ENCODE assay signal across 8 mouse cellular contexts in the genomic region with DNA sequence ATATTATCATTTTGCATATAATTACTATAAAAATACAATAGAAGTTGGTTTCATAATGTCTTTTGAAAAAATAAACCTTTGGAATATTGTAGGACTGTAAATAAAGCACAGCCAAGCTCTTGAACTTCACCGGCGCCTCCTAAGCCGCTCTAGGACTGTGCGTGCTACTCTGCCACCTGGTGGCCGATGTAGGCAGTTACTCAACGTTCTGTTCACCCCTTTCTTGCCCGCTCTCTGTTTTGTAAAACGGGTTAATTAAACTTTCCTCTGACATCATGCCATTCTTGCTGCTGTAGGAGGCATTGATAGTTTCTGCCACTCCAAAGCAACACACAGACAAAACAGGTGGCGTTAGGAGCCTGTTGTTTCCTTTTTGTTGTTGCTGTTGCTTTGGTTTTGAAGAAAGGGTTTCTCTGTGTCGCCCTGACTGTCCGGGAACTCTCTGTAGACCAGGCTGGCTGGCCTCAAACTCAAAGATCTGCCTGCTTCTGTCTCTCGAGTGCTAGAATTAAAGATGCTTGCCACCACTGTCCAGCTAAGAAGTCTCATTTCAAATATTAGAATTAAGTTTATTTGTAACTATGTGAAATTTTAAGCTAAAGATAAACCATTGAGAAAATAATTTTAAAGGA. TPM values are rescaled to one million over a fixed set of nuclear protein-coding genes. Genes with fewer than 3 reads are reported as not detected.
DNase-seq lines count a peak whose midpoint lies in the region; ATAC-seq and TF ChIP-seq lines count a peak whose summit lies in the region.

No protein-coding gene starts in this region.

- no peaks in the 10 kb centered on the region for H3K9me3 ChIP-seq in forebrain, postnatal 0 days (ENCODE audit: low read length)
- no peaks in the 10 kb centered on the region for H3K9me3 ChIP-seq in hindbrain, embryonic 15.5 days

- DNase-seq in R1 (ENCODE audit: low read depth, low spot score) = peak; percentile 72
- peak; percentile 59 for DNase-seq in cerebellum, adult 8-10 months
- DNase-seq in forebrain, postnatal 0 days = peak; percentile 92
- peak; percentile 65 to 71 for DNase-seq in left cerebral cortex, adult 2 months (ENCODE audit: extremely low spot score in 1 of 2, low spot score in 2 of 2)
- peak; percentile 68 to 83 for DNase-seq in right cerebral cortex, adult 2 months (ENCODE audit: low spot score in 2 of 2)
- DNase-seq in yolk sac, embryonic 10.5 days (ENCODE audit: low spot score) = peak; percentile 28

- H3K4me2 ChIP-seq in forebrain, postnatal 0 days (ENCODE audit: low read depth) = peak overlapping the region; percentile 18; the same call in 1 of the 2 replicates
- H3K4me2 ChIP-seq in hindbrain, embryonic 15.5 days = 0 out of 2 replicates have a peak overlapping the region, but pooled peaks have one; percentile 16

- no peak overlapping the region for H3K4me3 ChIP-seq in forebrain, postnatal 0 days (ENCODE audit: low read depth, low read length)
- H3K4me3 ChIP-seq in hindbrain, embryonic 15.5 days = no peak overlapping the region
- no peak overlapping the region for H3K4me3 ChIP-seq in left cerebral cortex, adult 2 months

- H3K9ac ChIP-seq in forebrain, postnatal 0 days = no peak overlapping the region
- H3K9ac ChIP-seq in hindbrain, embryonic 15.5 days = no peak overlapping the region

- H3K4me1 ChIP-seq in forebrain, postnatal 0 days (ENCODE audit: insufficient read depth) = no peaks in the 10 kb centered on the region
- peaks cover 9% of the 10 kb centered on the region for H3K4me1 ChIP-seq in hindbrain, embryonic 15.5 days (replicated peaks)

- H3K27ac ChIP-seq in forebrain, postnatal 0 days (ENCODE audit: low read depth, low read length) = no peak overlapping the region
- no peak overlapping the region for H3K27ac ChIP-seq in hindbrain, embryonic 15.5 days (replicated peaks)
- H3K27ac ChIP-seq in left cerebral cortex, adult 2 months = no peak overlapping the region

- intact Hi-C loops in left cerebral cortex, adult 2 months (cut with DNase I) = loop anchor here (1.0 to 5.0 kb wide), 3 partner anchors 242 to 610 kb away; partner anchors contain the start of gene Lhx8

- 0 out of 2 replicates have a peak, but pooled peaks cover 6% of the 10 kb centered on the region for H3K27me3 ChIP-seq in forebrain, postnatal 0 days (ENCODE audit: insufficient read depth, low read length)
- H3K27me3 ChIP-seq in hindbrain, embryonic 15.5 days = no peaks in the 10 kb centered on the region

- ATAC-seq in forebrain, postnatal 0 days = peak; percentile 90
- peak; percentile 89 for ATAC-seq in hindbrain, embryonic 15.5 days (ENCODE audit: low FRiP score, low read depth)
- peak; percentile 96 for ATAC-seq in megakaryocyte progenitor cell, adult 5-6 weeks (replicated peaks; ENCODE audit: poor library complexity)

- 3% methylated on average over 12 of the region's 12 CpGs for WGBS in forebrain, postnatal 0 days
- WGBS in hindbrain, embryonic 15.5 days = 10% methylated on average over 12 of the region's 12 CpGs

- H3K36me3 ChIP-seq in forebrain, postnatal 0 days (ENCODE audit: insufficient read depth) = no peaks in the 10 kb centered on the region
- no peaks in the 10 kb centered on the region for H3K36me3 ChIP-seq in hindbrain, embryonic 15.5 days

- TF ChIP-seq CTCF in forebrain, postnatal 0 days (IDR thresholded peaks at IDR 0.05; ENCODE audit: low read depth) = peak; percentile 95
- peak; percentile 90 for TF ChIP-seq CTCF in left cerebral cortex, adult 2 months (IDR thresholded peaks at IDR 0.05)

RNA-seq across cellular contexts. Expression of gene Cryz, which starts 24.1 kb away (rescaled TPM):
- total RNA-seq in forebrain, postnatal 0 days (2014; rRNA removed) = 11.6 and 15.0 TPM in 2 replicates
- polyA plus RNA-seq in forebrain, postnatal 0 days (2015; fragmentation: Nextera tagmentation; extraction: Ambion mirVana) = 11.5 and 13.9 TPM in 2 replicates
- 9.3 and 12.0 TPM in 2 replicates for polyA plus RNA-seq in hindbrain, embryonic 15.5 days (2015; fragmentation: Nextera tagmentation; extraction: Ambion mirVana)
- 10 to 100 TPM; 15.5 to 21.8 TPM for total RNA-seq in left cerebral cortex, adult 2 months (2021)
- total RNA-seq in megakaryocyte progenitor cell, adult 5-6 weeks (2015) = 3.2 and 6.1 TPM in 2 replicates
- total RNA-seq in megakaryocyte progenitor cell, adult 5-6 weeks (2017) = 3.3 and 3.5 TPM in 2 replicates

RNA-seq across cellular contexts. Expression of gene Tyw3, which starts 24.4 kb away (rescaled TPM):
- 13.8 and 13.9 TPM in 2 replicates for total RNA-seq in forebrain, postnatal 0 days (2014; rRNA removed)
- polyA plus RNA-seq in forebrain, postnatal 0 days (2015; fragmentation: Nextera tagmentation; extraction: Ambion mirVana) = 8.1 and 8.5 TPM in 2 replicates
- polyA plus RNA-seq in hindbrain, embryonic 15.5 days (2015; fragmentation: Nextera tagmentation; extraction: Ambion mirVana) = 11.5 and 11.9 TPM in 2 replicates
- total RNA-seq in left cerebral cortex, adult 2 months (2021) = 10 to 100 TPM; 13.0 to 16.9 TPM
- total RNA-seq in megakaryocyte progenitor cell, adult 5-6 weeks (2015) = 3.0 and 3.8 TPM in 2 replicates
- 2.4 and 6.7 TPM in 2 replicates for total RNA-seq in megakaryocyte progenitor cell, adult 5-6 weeks (2017)

Comparison
In these comparisons a context has a peak if more than half of its experiments do, and no peak if none do; other contexts are left out.
1. DNase-seq: peak in every context shown above with its lines; median percentile 92 in forebrain, postnatal 0 days; 76 in right cerebral cortex, adult 2 months; 72 in R1; 68 in left cerebral cortex, adult 2 months; 59 in cerebellum, adult 8-10 months; 28 in yolk sac, embryonic 10.5 days.